In the genomic region with DNA sequence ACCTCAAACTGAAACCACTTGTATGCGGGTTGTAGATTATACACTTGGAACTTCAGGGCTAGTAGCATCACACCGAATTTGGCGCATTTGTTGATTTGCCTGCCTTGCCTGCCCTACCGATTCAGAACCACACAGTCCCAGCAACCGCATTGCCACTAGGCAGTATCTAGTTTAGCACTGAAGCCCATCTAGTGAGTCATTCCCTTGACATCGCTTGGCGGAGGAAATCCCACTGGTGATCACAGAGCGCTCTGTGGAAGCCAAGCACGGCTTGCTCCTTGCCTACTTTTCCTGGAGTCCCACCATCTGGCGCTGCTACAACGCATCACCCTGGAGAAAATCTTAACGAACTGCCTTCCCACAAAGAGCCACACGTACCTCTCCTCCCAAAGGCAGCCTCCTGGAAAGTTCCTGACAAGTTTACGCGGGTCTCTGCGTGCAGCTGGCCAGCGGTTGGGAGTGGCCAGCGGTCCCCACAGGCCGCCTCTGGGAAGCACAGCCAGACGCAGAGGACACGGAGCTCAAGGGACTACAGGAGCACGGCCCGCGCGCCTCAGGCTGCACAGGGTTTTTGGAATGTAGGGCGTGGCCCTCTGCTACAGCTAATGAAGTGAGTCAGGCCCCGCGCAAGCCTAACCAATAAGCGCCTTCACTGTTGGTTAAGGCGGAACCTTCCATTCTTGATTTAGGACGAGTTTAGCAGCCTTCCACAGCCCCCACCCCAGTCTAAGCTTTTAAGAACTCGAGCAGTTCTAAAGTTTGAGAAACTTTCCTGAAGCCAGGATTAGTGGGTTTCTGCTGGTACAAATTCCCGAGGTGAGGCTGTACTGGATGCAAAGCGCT, we compare ENCODE assay signal across 8 mouse cellular contexts.
DNase-seq lines count a peak whose midpoint lies in the region; ATAC-seq lines count a peak whose summit lies in the region.

No protein-coding gene starts in this region.

- no peaks in the 10 kb centered on the region for H3K9me3 ChIP-seq in intestine, embryonic 16.5 days (ENCODE audit: control insufficient read depth, low read length)
- no peaks in the 10 kb centered on the region for H3K9me3 ChIP-seq in limb, embryonic 13.5 days
- H3K9me3 ChIP-seq in midbrain, embryonic 15.5 days: no peaks in the 10 kb centered on the region

- peak overlapping the region; percentile 92 for H3K27ac ChIP-seq in intestine, embryonic 16.5 days (ENCODE audit: low read length)
- H3K27ac ChIP-seq in limb, embryonic 13.5 days: peak overlapping the region; percentile 83
- H3K27ac ChIP-seq in midbrain, embryonic 15.5 days: no peak overlapping the region

- no peaks in the 10 kb centered on the region for H3K36me3 ChIP-seq in intestine, embryonic 16.5 days (ENCODE audit: control insufficient read depth, insufficient read depth, low read length)
- H3K36me3 ChIP-seq in limb, embryonic 13.5 days: no peaks in the 10 kb centered on the region
- no peaks in the 10 kb centered on the region for H3K36me3 ChIP-seq in midbrain, embryonic 15.5 days (replicated peaks)

- peak overlapping the region; percentile 81 for H3K4me2 ChIP-seq in intestine, embryonic 16.5 days (ENCODE audit: low read depth, low read length)
- H3K4me2 ChIP-seq in limb, embryonic 13.5 days (replicated peaks): peak overlapping the region; percentile 86
- H3K4me2 ChIP-seq in midbrain, embryonic 15.5 days: peak overlapping the region; percentile 44

- H3K4me1 ChIP-seq in intestine, embryonic 16.5 days (ENCODE audit: control insufficient read depth, insufficient read depth, low read length): peaks cover 11% of the 10 kb centered on the region
- H3K4me1 ChIP-seq in limb, embryonic 13.5 days: peaks cover 12% of the 10 kb centered on the region
- H3K4me1 ChIP-seq in midbrain, embryonic 15.5 days: peaks cover 5% of the 10 kb centered on the region

- peak; percentile 98 for ATAC-seq in intestine, embryonic 16.5 days
- ATAC-seq in limb, embryonic 13.5 days (ENCODE audit: low FRiP score, low read depth): peak; percentile 99
- ATAC-seq in midbrain, embryonic 15.5 days (replicated peaks): peak; percentile 74

- H3K27me3 ChIP-seq in intestine, embryonic 16.5 days (replicated peaks; ENCODE audit: control insufficient read depth, insufficient read depth, low read length): no peaks in the 10 kb centered on the region
- no peaks in the 10 kb centered on the region for H3K27me3 ChIP-seq in limb, embryonic 13.5 days
- peaks cover 4% of the 10 kb centered on the region; the same call in 1 of the 2 replicates for H3K27me3 ChIP-seq in midbrain, embryonic 15.5 days (replicated peaks)

- WGBS in intestine, embryonic 16.5 days: 4% methylated on average over 34 of the region's 34 CpGs
- 1% methylated on average over 34 of the region's 34 CpGs for WGBS in limb, embryonic 13.5 days
- WGBS in midbrain, embryonic 15.5 days: 5% methylated on average over 34 of the region's 34 CpGs

- peak overlapping the region; percentile 75 for H3K9ac ChIP-seq in intestine, embryonic 16.5 days (ENCODE audit: low read depth, low read length)
- H3K9ac ChIP-seq in limb, embryonic 13.5 days: peak overlapping the region; percentile 68
- H3K9ac ChIP-seq in midbrain, embryonic 15.5 days: no peak overlapping the region

- peak overlapping the region; percentile 58 for H3K4me3 ChIP-seq in intestine, embryonic 16.5 days (ENCODE audit: low read length)
- peak overlapping the region; percentile 58 for H3K4me3 ChIP-seq in limb, embryonic 13.5 days
- peak overlapping the region; percentile 23 for H3K4me3 ChIP-seq in midbrain, embryonic 15.5 days

- DNase-seq in layer of hippocampus, adult 18-20 months (ENCODE audit: low spot score in 2 of 2): peak; percentile 35 to 62
- no peak for DNase-seq in layer of hippocampus, adult 9-10 months (ENCODE audit: low spot score)
- DNase-seq in embryo, embryonic 11.5 days (ENCODE audit: low read depth, low spot score): peak; percentile 74
- peak; percentile 66 to 87 for DNase-seq in gastrocnemius, postnatal 4 days (ENCODE audit: low spot score in 2 of 2)
- peak; percentile 57 to 71 for DNase-seq in spleen, postnatal 14 days (ENCODE audit: low spot score in 2 of 2)
